Mouse (Mus musculus): ENCODE data around the gene Dhx40. TPM values are rescaled to one million over a fixed set of nuclear protein-coding genes. Genes with fewer than 3 reads are reported as not detected.

Dhx40 gene
- total and polyA plus RNA-seq, 2 experiments, result 3.4 to 28.9 TPM

DNA sequence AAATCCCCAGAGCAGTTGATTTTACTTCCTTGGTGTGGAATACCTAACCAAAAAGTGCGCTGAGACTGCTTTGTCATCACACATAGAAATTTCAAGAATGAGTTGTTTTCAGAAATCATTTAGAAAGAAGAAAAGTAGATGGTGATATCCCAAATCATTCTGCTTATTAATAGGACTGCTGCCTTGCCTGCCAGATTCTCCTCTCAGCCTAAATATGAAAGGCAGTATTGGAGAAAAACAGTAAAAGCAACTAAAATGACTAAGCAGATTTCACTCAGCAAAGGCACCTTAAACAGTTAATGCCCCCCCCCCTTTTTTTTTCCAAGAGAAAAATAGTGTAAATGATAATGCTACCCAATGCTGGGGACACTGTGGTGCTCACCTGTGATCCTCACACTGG, 48.3 kb downstream of the Dhx40 start:
- no peak for DNase-seq (ENCODE audit: extremely low read depth, low read depth, low spot score)
- WGBS, result 98% methylated on average over 1 of the region's 1 CpGs
- Histone ChIP-seq H3K79me2 (ENCODE audit: control insufficient read depth, insufficient read depth, low read length) (peaks cover 9% of the 10 kb centered on the region; the same call in 1 of the 2 replicates), H3K36me3 (ENCODE audit: control insufficient read depth, insufficient read depth, low read length) (no peaks in the 10 kb centered on the region), H3K9ac (ENCODE audit: low read depth, low read length) (no peak overlapping the region), H3K4me3 (ENCODE audit: insufficient read depth, low read depth, low read length) (no peak overlapping the region), H3K4me1 (ENCODE audit: control insufficient read depth, insufficient read depth, low read length) (peaks cover 3% of the 10 kb centered on the region; the same call in 1 of the 2 replicates), H3K27ac (replicated peaks; ENCODE audit: insufficient read depth, low read depth, low read length) (no peak overlapping the region), H3K27me3 (ENCODE audit: control insufficient read depth, insufficient read depth, low read length) (no peaks in the 10 kb centered on the region)
- TF ChIP-seq CTCF (IDR thresholded peaks at IDR 0.05; ENCODE audit: low read depth, low read length) (no peak), POLR2A (IDR thresholded peaks at IDR 0.05; ENCODE audit: extremely low read depth, insufficient read depth, low read length) (no peak)

DNA sequence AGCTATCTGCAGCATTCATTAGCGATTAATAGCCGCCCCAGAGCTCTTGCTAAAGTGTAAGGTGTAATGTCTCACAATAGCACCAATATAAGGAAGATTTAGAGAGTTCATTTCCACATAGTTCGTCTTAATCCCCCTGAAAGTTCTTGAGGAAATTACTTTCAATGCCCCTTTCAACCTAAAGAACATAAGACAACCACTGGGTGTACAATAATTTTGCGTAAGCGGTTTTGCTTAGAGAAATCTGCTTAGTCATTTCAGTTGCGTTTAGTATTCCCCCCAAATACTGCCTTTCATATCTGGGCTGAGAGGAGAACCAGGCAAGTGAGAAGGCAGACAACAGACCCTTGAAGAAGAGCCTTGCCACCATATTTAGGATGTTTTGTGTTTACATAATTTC, 49.0 kb downstream of the Dhx40 start:
- Histone ChIP-seq H3K4me1 (ENCODE audit: control insufficient read depth, insufficient read depth, low read length) (peaks cover 7% of the 10 kb centered on the region), H3K9ac (ENCODE audit: low read depth, low read length) (peak overlapping the region; percentile 79), H3K27ac (replicated peaks; ENCODE audit: insufficient read depth, low read depth, low read length) (peak overlapping the region; percentile 91), H3K4me3 (ENCODE audit: insufficient read depth, low read depth, low read length) (peak overlapping the region; percentile 73), H3K79me2 (ENCODE audit: control insufficient read depth, insufficient read depth, low read length) (peaks cover 13% of the 10 kb centered on the region; the same call in 1 of the 2 replicates), H3K36me3 (ENCODE audit: control insufficient read depth, insufficient read depth, low read length) (no peaks in the 10 kb centered on the region), H3K27me3 (ENCODE audit: control insufficient read depth, insufficient read depth, low read length) (no peaks in the 10 kb centered on the region)
- TF ChIP-seq CTCF (IDR thresholded peaks at IDR 0.05; ENCODE audit: low read depth, low read length), result no peak
- TF ChIP-seq POLR2A (IDR thresholded peaks at IDR 0.05; ENCODE audit: extremely low read depth, insufficient read depth, low read length), result no peak
- peak; percentile 40 for DNase-seq (ENCODE audit: extremely low read depth, low read depth, low spot score)
- WGBS, result 21% methylated on average over 6 of the region's 6 CpGs

DNA sequence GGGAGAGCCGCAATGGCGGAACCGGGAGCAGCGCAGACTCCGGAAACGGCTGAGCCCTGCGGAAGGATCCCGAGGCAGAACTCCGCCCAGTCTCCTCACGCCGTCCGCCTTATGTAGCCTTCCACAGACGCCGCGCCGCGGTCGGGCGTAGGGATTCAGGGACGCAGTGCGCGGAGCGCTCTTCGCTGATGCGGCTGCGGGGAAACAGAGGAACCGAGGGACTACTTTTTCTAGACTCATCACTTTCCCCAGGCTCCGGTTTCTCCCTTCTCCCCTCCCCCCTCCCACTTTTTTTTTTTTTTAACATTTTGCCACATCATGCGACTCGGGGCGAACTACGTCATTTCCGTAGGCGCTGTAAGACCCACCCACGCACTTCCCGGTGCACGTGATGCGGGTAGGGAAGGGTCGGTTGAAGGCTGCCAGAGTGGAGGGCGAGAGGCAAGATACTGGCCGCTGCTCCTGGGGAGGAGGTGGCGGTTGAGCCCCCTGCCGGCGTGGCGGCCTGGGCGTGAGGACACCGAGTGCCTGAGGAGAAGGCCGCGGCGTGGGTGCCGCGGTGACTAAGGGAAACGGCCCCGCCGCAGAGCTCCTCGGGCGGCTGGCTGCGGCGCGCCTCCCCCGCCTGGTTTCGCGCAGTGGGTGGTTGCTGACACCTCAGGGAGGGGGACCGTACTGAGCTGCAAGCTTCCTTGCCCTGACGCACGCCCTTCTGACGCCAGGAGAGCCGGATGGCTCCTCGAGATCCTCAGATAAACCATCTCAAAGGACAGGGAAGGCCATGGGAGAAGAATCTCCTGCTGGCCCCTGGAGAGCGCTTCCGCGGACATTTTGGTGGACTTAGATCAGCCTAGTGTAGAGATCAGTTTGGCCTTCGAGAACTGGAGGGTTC, 49.8 kb downstream of the Dhx40 start, which contains the start of gene Cltc:
Gene Cltc (minus strand): TSS at position 86 of the 892 bp plus-strand sequence.
- WGBS, result under 1% methylated on average over 73 of the region's 73 CpGs

DNA sequence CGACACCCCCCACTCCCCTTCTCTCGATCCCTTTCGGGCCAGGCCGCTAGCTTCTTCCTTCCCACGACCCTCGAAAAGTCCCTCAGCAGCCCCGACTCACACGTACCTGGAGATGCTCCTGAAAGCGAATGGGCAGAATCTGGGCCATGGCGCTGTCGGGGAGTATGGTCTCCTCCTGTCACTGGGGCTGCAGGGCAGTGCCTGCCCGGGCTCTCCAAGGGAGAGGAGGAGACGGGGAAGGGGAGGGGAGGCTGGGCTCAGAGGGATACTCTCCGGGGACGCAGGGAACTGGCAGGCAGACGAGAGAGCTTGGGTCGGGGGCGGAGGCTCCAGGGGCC, 50.4 kb downstream of the Dhx40 start:
- TF ChIP-seq CTCF (IDR thresholded peaks at IDR 0.05; ENCODE audit: low read depth, low read length), result no peak
- TF ChIP-seq POLR2A (IDR thresholded peaks at IDR 0.05; ENCODE audit: extremely low read depth, insufficient read depth, low read length), result no peak
- peaks cover 20% of the 10 kb centered on the region; the same call in 1 of the 2 replicates for H3K79me2 ChIP-seq (ENCODE audit: control insufficient read depth, insufficient read depth, low read length)
- no peaks in the 10 kb centered on the region for H3K36me3 ChIP-seq (ENCODE audit: control insufficient read depth, insufficient read depth, low read length)
- DNase-seq (ENCODE audit: extremely low read depth, low read depth, low spot score), result no peak
- no peaks in the 10 kb centered on the region for H3K27me3 ChIP-seq (ENCODE audit: control insufficient read depth, insufficient read depth, low read length)
- peak overlapping the region; percentile 85 for H3K4me3 ChIP-seq (ENCODE audit: insufficient read depth, low read depth, low read length)
- WGBS, result under 1% methylated on average over 18 of the region's 18 CpGs
- peak overlapping the region; percentile 90 for H3K27ac ChIP-seq (replicated peaks; ENCODE audit: insufficient read depth, low read depth, low read length)
- H3K4me1 ChIP-seq (ENCODE audit: control insufficient read depth, insufficient read depth, low read length), result peaks cover 10% of the 10 kb centered on the region
- H3K9ac ChIP-seq (ENCODE audit: low read depth, low read length), result peak overlapping the region; percentile 89

More for the DNA sequence above, 49.8 kb downstream of the Dhx40 start, which contains the start of gene Cltc:
- peak within 1 kb of the TSS; percentile 89 for H3K9ac ChIP-seq (ENCODE audit: low read depth, low read length)
- no peaks in the 10 kb centered on the region for H3K27me3 ChIP-seq (ENCODE audit: control insufficient read depth, insufficient read depth, low read length)
- peaks cover 15% of the 10 kb centered on the region; the same call in 1 of the 2 replicates for H3K79me2 ChIP-seq (ENCODE audit: control insufficient read depth, insufficient read depth, low read length)
- H3K4me3 ChIP-seq (ENCODE audit: insufficient read depth, low read depth, low read length), result peak within 1 kb of the TSS; percentile 85
- no peaks in the 10 kb centered on the region for H3K36me3 ChIP-seq (ENCODE audit: control insufficient read depth, insufficient read depth, low read length)
- TF ChIP-seq POLR2A (IDR thresholded peaks at IDR 0.05; ENCODE audit: extremely low read depth, insufficient read depth, low read length) (peak; percentile 91), CTCF (IDR thresholded peaks at IDR 0.05; ENCODE audit: low read depth, low read length) (peak; percentile 53; the same call in 1 of the 2 replicates)
- DNase-seq (ENCODE audit: extremely low read depth, low read depth, low spot score), result peak; percentile 96
- peaks cover 10% of the 10 kb centered on the region for H3K4me1 ChIP-seq (ENCODE audit: control insufficient read depth, insufficient read depth, low read length)
- peak within 1 kb of the TSS; percentile 91 for H3K27ac ChIP-seq (replicated peaks; ENCODE audit: insufficient read depth, low read depth, low read length)

DNA sequence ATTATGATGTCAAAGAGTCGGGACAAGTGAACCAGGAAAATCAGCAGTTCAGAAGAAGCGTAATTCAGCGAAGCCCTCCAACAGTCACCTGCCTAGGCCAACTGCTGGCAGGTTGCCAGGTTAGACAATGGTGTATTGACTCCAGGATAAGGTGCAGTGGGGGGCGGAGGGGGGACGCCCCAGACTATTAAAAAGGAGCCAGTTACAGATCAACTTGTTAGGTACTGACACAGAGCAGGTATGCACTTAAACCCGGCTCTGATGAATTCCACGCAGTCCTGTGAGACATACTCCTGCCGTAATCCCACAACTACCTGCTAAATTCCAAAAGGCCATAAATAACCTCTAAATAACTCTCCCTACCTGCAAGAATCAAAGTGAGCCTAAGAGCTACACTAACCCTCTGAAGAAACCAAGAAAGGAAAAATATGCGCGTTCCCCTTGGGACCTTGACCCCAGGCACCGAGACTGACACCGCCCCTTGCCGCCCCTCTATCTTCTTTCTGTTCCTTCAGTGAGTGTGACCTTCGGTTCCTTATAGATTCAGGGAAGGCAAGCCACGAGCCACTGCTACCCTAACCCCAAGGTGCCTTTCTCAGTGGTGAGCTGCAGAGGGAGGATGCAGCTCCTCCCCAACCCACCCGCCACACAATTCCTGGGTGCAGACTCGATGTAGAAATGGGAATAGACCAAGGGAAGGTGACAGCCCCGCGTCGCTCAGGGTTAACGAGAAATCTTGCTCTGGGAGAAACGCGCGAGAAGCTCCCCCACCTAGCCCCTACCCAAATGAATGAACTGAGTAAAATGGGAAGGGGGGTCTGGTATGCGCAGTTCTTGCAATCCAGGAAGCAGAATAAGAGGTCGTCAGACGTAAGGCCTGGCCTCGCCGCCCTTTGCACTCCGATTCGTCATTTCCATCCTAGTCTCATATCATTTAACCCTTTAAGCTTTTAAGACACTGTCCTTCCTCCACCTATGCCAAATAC, 51.1 kb downstream of the Dhx40 start:
- H3K27me3 ChIP-seq (ENCODE audit: control insufficient read depth, insufficient read depth, low read length), result no peaks in the 10 kb centered on the region
- DNase-seq (ENCODE audit: extremely low read depth, low read depth, low spot score), result peak; percentile 80
- no peak for TF ChIP-seq POLR2A (IDR thresholded peaks at IDR 0.05; ENCODE audit: extremely low read depth, insufficient read depth, low read length)
- TF ChIP-seq CTCF (IDR thresholded peaks at IDR 0.05; ENCODE audit: low read depth, low read length), result no peak
- H3K4me1 ChIP-seq (ENCODE audit: control insufficient read depth, insufficient read depth, low read length), result peaks cover 11% of the 10 kb centered on the region
- H3K4me3 ChIP-seq (ENCODE audit: insufficient read depth, low read depth, low read length), result peak overlapping the region; percentile 85
- H3K9ac ChIP-seq (ENCODE audit: low read depth, low read length), result peak overlapping the region; percentile 89
- H3K27ac ChIP-seq (replicated peaks; ENCODE audit: insufficient read depth, low read depth, low read length), result peak overlapping the region; percentile 90
- WGBS, result under 1% methylated on average over 31 of the region's 31 CpGs
- no peaks in the 10 kb centered on the region for H3K36me3 ChIP-seq (ENCODE audit: control insufficient read depth, insufficient read depth, low read length)
- peaks cover 22% of the 10 kb centered on the region; the same call in 1 of the 2 replicates for H3K79me2 ChIP-seq (ENCODE audit: control insufficient read depth, insufficient read depth, low read length)
